Mouse (Mus musculus) 416B (cell line): Measurements from ENCODE around the gene A730015C16Rik.

ENCODE experiments used
- DNase-seq: peaks from one replicate; pipeline ENCODE4 v3.0.0; 2011; ENCODE audit warnings: low read depth

Gene A730015C16Rik

GRCm38 (mm10) chr4:108848505-108848848, at the start of gene A730015C16Rik:
Gene A730015C16Rik (minus strand): TSS chr4:108848619.
- no peak for DNase-seq

GRCm38 (mm10) chr4:108890876-108891275, 42.5 kb upstream of the A730015C16Rik start:
- DNase-seq: no peak

GRCm38 (mm10) chr4:108887456-108887855, 39.0 kb upstream of the A730015C16Rik start:
- no peak for DNase-seq

- no peak for DNase-seq
Observed at GRCm38 (mm10) chr4:108883815-108884214, 35.4 kb upstream of the A730015C16Rik start.

GRCm38 (mm10) chr4:108878963-108879822, 30.8 kb upstream of the A730015C16Rik start, which contains the start of gene Rab3b:
Gene Rab3b (plus strand): TSS chr4:108879063.
- DNase-seq: no peak

GRCm38 (mm10) chr4:108877901-108878300, 29.5 kb upstream of the A730015C16Rik start:
- no peak for DNase-seq

- DNase-seq: no peak
Observed at GRCm38 (mm10) chr4:108873746-108874145, 25.3 kb upstream of the A730015C16Rik start.

- DNase-seq: peak; percentile 86
Observed at GRCm38 (mm10) chr4:108869730-108870374, 21.4 kb upstream of the A730015C16Rik start.

- no peak for DNase-seq
Observed at GRCm38 (mm10) chr4:108866806-108867205, 18.4 kb upstream of the A730015C16Rik start.

- peak; percentile 92 for DNase-seq
Observed at GRCm38 (mm10) chr4:108847715-108848504, 509 bp downstream of the A730015C16Rik start, which contains the start of gene Kti12. Gene Kti12 (plus strand): TSS chr4:108847785.

GRCm38 (mm10) chr4:108845824-108846569, 2.4 kb downstream of the A730015C16Rik start:
- DNase-seq: no peak

GRCm38 (mm10) chr4:108843336-108843735, 5.1 kb downstream of the A730015C16Rik start:
- no peak for DNase-seq

- no peak for DNase-seq
Observed at GRCm38 (mm10) chr4:108841920-108842578, 6.4 kb downstream of the A730015C16Rik start.

GRCm38 (mm10) chr4:108838031-108838430, 10.4 kb downstream of the A730015C16Rik start:
- no peak for DNase-seq

GRCm38 (mm10) chr4:108835496-108835895, 12.9 kb downstream of the A730015C16Rik start:
- peak; percentile 56 for DNase-seq

GRCm38 (mm10) chr4:108834971-108835311, 13.5 kb downstream of the A730015C16Rik start:
- DNase-seq: no peak

GRCm38 (mm10) chr4:108834115-108834970, 14.1 kb downstream of the A730015C16Rik start, which contains the start of gene Txndc12:
Gene Txndc12 (plus strand): TSS chr4:108834601.
- peak; percentile 96 for DNase-seq

- no peak for DNase-seq
Observed at GRCm38 (mm10) chr4:108833828-108834114, 14.6 kb downstream of the A730015C16Rik start.

- DNase-seq: peak; percentile 94
Observed at GRCm38 (mm10) chr4:108832916-108833827, 15.2 kb downstream of the A730015C16Rik start, which contains the start of gene Btf3l4. Gene Btf3l4 (minus strand): TSS chr4:108833614.
